Mouse (Mus musculus) thymus, postnatal 14 days (tissue): Measurements from ENCODE around the gene Spsb3.
A peak's percentile ranks its signal among the peaks of the same experiment; 100 is the strongest.

Experiments
- DNase-seq: peaks from one replicate; pipeline ENCODE4 v3.0.0; 2021

Gene Spsb3

GRCm38 (mm10) chr17:24886134-24886931 lies at the start of gene Spsb3, which contains the start of gene Nubp2:
Gene Spsb3, plus strand, starts transcription at chr17:24886643.
Gene Nubp2, minus strand, starts transcription at chr17:24886349.
- peak; percentile 98 for DNase-seq

- DNase-seq, result no peak
Observed at GRCm38 (mm10) chr17:24839842-24840241, 46.6 kb upstream of the Spsb3 start, which contains the start of gene Hagh. Gene Hagh, plus strand, starts transcription at chr17:24840143.

- DNase-seq, result no peak
Observed at GRCm38 (mm10) chr17:24840341-24840740, 46.1 kb upstream of the Spsb3 start.

GRCm38 (mm10) chr17:24841133-24841532 lies 45.3 kb upstream of the Spsb3 start:
- peak; percentile 64 for DNase-seq

- DNase-seq, result peak; percentile 21
Observed at GRCm38 (mm10) chr17:24842631-24843030, 43.8 kb upstream of the Spsb3 start.

- DNase-seq, result no peak
Observed at GRCm38 (mm10) chr17:24844525-24844924, 41.9 kb upstream of the Spsb3 start.

- no peak for DNase-seq
Observed at GRCm38 (mm10) chr17:24847386-24847785, 39.1 kb upstream of the Spsb3 start.

- no peak for DNase-seq
Observed at GRCm38 (mm10) chr17:24848600-24849031, 37.8 kb upstream of the Spsb3 start.

GRCm38 (mm10) chr17:24849733-24850064 lies 36.7 kb upstream of the Spsb3 start:
- no peak for DNase-seq

- DNase-seq, result peak; percentile 94
Observed at GRCm38 (mm10) chr17:24850065-24850772, 36.2 kb upstream of the Spsb3 start, which contains the start of gene Fahd1. Gene Fahd1, minus strand, starts transcription at chr17:24850364.

- DNase-seq, result no peak
Observed at GRCm38 (mm10) chr17:24850773-24851127, 35.7 kb upstream of the Spsb3 start.

GRCm38 (mm10) chr17:24851381-24852125 lies 34.9 kb upstream of the Spsb3 start:
- DNase-seq, result no peak

GRCm38 (mm10) chr17:24855838-24856464 lies 30.5 kb upstream of the Spsb3 start:
- no peak for DNase-seq

- DNase-seq, result no peak
Observed at GRCm38 (mm10) chr17:24856589-24856988, 29.9 kb upstream of the Spsb3 start.

GRCm38 (mm10) chr17:24857831-24858470 lies 28.5 kb upstream of the Spsb3 start:
- DNase-seq, result no peak

GRCm38 (mm10) chr17:24858967-24859366 lies 27.5 kb upstream of the Spsb3 start:
- no peak for DNase-seq

GRCm38 (mm10) chr17:24860076-24860475 lies 26.4 kb upstream of the Spsb3 start:
- DNase-seq, result no peak

GRCm38 (mm10) chr17:24861785-24862184 lies 24.7 kb upstream of the Spsb3 start:
- DNase-seq, result no peak

GRCm38 (mm10) chr17:24865776-24866175 lies 20.7 kb upstream of the Spsb3 start, which contains the start of gene Igfals:
Gene Igfals, plus strand, starts transcription at chr17:24865997.
- DNase-seq, result no peak

- DNase-seq, result no peak
Observed at GRCm38 (mm10) chr17:24867914-24868313, 18.5 kb upstream of the Spsb3 start.

GRCm38 (mm10) chr17:24873695-24874404 lies 12.6 kb upstream of the Spsb3 start:
- no peak for DNase-seq

- DNase-seq, result no peak
Observed at GRCm38 (mm10) chr17:24874405-24874745, 12.1 kb upstream of the Spsb3 start.
